Mouse (Mus musculus) embryonic fibroblast, embryonic 13.5 days (primary cell): ENCODE results near the gene Mroh8. TPM values are rescaled to one million over a fixed set of nuclear protein-coding genes. Genes with fewer than 3 reads are reported as not detected.

Experiments used
- H3K27ac ChIP-seq: 2 replicates; pipeline ENCODE4 v1.5.1; 2012; ENCODE audit warnings: low read length, control low read depth, inconsistent platforms; ENCODE audit not compliant: insufficient read depth
- H3K4me1 ChIP-seq: 2 replicates; pipeline ENCODE4 v1.6.1; 2011; ENCODE audit warnings: low read length; ENCODE audit not compliant: control insufficient read depth, insufficient read depth
- H3K4me3 ChIP-seq: 2 replicates; pipeline ENCODE4 v1.5.1; 2011; ENCODE audit warnings: mild to moderate bottlenecking, control low read depth, low read length; ENCODE audit not compliant: insufficient read depth
- CTCF ChIP-seq: IDR thresholded peaks from 2 replicates; pipeline ENCODE4 v1.5.1; 2011; ENCODE audit warnings: mild to moderate bottlenecking, control low read depth, low read length, moderate library complexity, borderline replicate concordance; ENCODE audit not compliant: insufficient read depth
- POLR2A ChIP-seq: IDR thresholded peaks from 2 replicates; pipeline ENCODE4 v1.6.1; 2011; ENCODE audit warnings: low read depth, mild to moderate bottlenecking, control low read depth, low read length, moderate library complexity
- polyA plus RNA-seq: library from polyadenylated mRNA; stranded (reverse); fragments of >200 nt; gene quantifications from 2 replicates; pipeline ENCODE4 v1.2.4, GENCODE M21; 2011; ENCODE audit warnings: low read depth; ENCODE audit not compliant: missing spikeins, insufficient read length

Gene Mroh8
- polyA plus RNA-seq, 1 experiment, result not detected

DNA sequence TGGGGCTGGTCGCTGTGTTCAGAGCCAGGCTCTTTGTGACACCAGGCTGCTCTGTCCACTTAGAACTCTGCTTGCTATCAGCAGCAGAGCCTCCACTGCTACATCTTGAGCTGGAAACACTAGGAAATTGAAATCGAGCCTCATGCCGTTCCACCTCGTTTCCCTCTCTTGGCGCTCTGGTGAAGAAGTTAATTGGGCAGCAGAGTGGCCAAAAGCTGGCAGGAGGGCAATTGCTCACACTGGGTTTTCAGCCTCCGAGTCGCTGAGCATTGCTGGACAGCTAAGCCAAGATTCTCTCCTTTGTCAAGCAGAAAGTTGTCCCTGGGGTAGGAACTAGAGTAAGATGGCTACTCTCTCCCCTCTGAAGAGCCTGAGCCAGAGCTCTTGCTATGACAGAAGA, 35.0 kb upstream of the Mroh8 start:
- Histone ChIP-seq H3K4me1 (no peaks in the 10 kb centered on the region), H3K27ac (no peak overlapping the region), H3K4me3 (no peak overlapping the region)
- TF ChIP-seq CTCF (no peak), POLR2A (no peak)

DNA sequence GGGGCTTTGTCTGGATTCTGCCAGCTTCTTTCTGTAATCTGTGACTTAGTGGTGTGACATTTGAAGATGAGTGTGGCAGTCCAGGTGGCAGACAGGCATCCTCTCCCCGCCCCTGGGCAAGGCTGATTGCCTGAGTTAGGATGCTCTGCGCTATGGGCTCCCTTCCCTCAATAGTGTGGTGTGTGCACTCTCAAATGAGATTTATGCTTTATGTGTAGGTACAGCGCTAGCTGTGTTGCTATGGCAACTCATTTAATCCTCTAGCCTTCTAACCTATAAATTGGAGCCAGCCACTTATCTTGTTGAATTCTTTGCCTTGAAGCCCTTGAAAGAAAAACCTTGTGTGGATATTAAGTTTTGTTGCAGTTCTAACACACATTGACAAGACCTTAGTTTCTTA, 34.4 kb upstream of the Mroh8 start:
- H3K4me1 ChIP-seq, result no peaks in the 10 kb centered on the region
- H3K4me3 ChIP-seq, result no peak overlapping the region
- TF ChIP-seq CTCF (no peak), POLR2A (no peak)
- no peak overlapping the region for H3K27ac ChIP-seq

DNA sequence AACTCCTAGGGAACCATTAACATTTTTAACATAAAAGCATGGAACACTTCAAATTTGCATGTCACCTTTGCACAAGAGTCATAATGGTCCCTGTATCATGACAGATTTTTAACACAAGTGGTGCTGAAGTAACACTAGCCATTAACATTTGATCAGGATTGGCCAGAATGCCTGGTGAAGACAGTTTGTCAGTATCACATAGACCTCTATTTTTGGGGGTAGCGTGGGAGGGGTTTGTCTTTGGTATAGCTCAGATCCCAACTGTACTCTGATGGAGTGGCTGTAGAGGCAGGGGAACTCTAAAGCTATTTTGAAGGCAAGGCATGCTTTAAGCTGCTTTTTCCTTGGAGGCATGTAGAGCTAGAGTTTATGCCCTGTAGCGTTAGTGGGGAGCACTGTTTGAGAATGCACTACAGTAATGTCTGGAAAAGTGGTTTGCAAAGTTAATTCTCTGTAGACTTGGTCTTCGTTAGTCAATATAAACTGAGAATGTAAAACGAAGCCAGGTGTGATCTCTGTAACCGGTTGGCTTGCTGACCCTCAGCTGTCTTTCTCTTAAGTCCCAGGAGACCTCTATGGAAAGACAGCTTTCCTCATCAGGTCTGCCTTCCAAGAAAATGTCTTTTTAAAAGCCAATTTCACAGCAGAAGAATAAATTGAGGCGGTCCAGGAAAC, 31.8 kb upstream of the Mroh8 start:
- no peaks in the 10 kb centered on the region for H3K4me1 ChIP-seq
- H3K27ac ChIP-seq, result no peak overlapping the region
- no peak overlapping the region for H3K4me3 ChIP-seq
- TF ChIP-seq POLR2A (no peak), CTCF (no peak)

DNA sequence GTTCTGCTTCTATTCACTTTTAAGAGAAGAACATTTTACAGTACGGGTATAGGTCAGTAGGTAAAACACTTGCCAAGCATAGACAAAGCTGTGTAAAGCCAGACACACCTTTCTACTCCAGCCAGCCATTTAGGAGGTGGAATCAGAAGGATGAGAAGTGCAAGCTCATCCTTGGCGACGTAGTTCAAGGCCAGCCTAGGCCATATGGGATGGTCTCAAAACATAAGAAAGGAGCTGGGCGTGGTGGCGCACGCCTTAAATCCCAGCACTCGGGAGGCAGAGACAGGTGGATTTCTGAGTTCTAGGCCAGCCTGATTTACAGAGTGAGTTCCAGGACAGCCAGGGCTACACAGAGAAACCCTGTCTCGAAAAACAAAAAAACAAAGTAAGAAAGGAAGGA, 30.3 kb upstream of the Mroh8 start:
- TF ChIP-seq CTCF (no peak), POLR2A (no peak)
- no peak overlapping the region for H3K4me3 ChIP-seq

DNA sequence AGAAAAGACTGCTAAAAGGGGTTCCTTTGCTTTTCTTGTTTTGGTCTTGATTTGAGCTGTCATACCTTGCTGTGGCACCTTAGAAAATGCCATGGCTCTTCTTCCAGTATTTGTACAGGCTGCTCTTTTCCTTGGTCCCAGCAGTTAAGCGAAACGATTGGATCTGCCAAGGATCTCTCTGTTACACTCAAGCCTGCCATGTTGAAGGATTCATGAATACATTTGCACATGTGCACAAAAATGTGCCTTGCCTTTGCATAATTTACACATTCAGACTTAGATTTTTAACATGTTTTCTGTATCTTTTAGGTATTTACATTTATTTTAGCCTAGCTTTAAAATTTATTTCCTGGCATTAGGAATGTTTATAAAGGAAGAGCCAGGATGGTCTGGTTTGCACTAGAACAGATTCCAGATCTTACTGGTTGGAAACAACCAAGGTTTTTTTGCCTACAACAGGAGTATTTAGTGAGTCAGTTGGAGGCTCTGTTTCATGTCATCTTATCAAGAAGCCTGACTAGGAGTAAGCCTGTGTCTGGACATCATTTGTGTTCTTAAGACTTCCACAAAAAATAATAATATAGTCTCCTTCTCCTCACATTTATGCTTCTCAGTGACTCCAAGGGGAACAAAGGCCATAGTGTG, 29.0 kb upstream of the Mroh8 start:
- Histone ChIP-seq H3K27ac (no peak overlapping the region), H3K4me3 (no peak overlapping the region), H3K4me1 (no peaks in the 10 kb centered on the region)
- no peak for TF ChIP-seq CTCF
- TF ChIP-seq POLR2A, result no peak

More for the DNA sequence above, 30.3 kb upstream of the Mroh8 start:
- Histone ChIP-seq H3K4me1 (no peaks in the 10 kb centered on the region), H3K27ac (no peak overlapping the region)

DNA sequence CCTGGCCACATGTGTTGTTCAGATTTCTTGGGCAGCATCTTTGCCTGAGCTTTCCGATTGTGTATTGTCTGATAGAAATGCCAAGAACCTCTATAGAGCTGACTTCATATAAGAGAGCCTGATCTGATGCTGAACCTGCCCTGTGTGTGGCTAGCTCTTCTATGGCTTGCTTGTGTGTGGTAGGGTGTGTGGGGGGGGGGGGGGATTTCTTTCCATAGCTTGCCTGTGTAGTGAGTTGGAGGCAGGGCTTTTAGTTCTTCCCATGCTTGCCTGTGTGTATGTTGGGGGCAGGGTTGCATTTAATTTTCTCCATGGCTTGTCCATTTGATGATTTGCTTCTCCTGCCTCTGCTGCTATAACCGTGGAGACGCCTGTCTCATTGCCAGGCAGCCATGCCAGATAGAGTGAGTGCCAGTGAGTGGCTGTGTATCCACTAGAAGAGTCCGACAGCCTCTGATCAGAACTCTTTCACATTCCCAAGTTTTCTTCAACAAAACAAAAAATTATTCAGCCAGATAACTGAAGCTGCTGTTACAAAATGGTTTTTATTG, 28.4 kb upstream of the Mroh8 start:
- TF ChIP-seq CTCF (no peak), POLR2A (no peak)

DNA sequence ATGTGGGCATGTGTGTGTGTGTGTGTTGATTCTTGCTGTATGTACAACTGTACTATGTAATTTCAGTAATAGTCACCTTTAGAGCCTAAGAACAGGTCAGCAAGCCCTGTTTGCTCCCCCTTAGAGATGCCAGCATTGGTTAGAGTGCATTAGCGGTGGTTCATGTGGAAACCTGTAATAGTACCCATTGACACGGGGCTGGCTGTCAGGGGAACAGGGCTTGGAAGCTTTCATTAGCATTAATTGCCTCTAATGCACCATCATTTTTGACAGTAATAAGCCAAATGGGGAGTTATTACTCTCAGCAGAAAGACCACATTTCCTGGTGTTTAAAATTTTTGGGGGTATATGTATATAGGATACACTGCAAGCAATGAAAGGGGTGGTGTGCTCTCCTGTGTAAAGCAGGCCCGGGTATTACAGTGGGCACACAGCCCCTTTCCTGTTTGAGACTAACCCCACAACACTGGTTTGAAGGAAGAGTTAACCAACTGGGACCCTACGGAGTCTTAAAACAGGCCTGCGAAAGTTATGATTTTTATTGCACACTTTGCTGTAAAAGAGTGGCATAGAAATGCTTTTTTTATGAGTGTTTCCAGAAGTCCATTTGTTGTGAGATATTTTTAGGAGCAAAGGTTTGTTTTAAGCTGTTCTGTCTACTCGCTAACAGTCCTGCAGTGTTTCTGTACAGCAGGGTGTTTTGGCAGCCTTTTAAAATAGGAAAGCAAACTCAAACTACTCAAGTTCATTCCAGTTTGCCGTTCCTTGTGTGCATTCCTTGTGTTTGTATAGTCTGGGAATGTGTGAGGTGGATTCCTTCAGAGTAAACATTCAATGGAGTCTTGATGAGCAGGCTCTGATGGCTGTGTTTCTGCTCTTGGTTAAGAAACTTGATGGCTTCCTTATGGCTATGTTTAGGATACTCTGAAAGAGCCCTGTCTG, 27.0 kb upstream of the Mroh8 start:
- no peak for TF ChIP-seq CTCF
- TF ChIP-seq POLR2A, result no peak
- Histone ChIP-seq H3K4me3 (no peak overlapping the region), H3K4me1 (no peaks in the 10 kb centered on the region), H3K27ac (no peak overlapping the region)

More for the DNA sequence above, 28.4 kb upstream of the Mroh8 start:
- no peaks in the 10 kb centered on the region for H3K4me1 ChIP-seq
- no peak overlapping the region for H3K27ac ChIP-seq
- H3K4me3 ChIP-seq, result no peak overlapping the region

DNA sequence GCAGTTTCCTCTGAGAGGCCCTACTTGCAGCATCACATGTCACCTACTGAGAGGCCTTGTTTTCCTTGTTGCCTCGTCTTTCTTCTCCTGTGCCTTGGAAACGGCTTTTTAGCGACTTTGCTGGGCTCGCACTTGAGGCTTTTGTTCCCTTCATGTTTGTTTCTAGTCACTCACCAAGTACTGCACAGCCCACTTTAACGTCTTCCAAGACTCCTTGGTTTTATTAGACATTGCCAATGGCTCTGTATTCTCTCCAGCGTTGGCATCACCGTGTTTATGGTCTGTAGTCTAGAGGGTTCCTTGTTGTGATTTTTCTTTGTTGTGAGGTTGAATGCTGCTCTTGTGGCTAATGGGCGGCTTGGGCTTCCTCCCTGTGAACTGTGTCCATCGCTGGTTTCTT, 23.7 kb upstream of the Mroh8 start:
- no peaks in the 10 kb centered on the region for H3K4me1 ChIP-seq
- H3K27ac ChIP-seq, result no peak overlapping the region
- H3K4me3 ChIP-seq, result no peak overlapping the region
- TF ChIP-seq POLR2A, result no peak

DNA sequence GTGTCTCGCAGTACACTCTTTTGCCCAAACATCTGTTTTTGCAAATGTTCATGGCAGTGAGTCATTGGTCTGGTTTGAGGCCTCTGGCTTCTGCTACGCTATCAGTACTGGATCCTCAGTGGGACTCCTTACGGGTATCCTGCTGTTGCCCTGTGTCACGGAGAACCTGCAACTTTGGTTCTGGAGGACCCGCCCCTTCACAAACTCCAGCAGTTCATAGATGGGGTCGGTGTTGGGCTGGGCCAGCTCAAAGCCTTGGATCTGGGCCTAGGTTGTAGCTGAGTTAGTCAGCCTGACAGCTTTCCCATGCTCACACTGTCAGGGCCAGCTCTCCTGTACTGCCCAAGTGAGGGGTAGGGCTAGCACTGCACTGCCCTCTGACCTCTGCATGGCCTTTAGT, 20.7 kb upstream of the Mroh8 start:
- no peak overlapping the region for H3K4me3 ChIP-seq
- TF ChIP-seq POLR2A (no peak), CTCF (no peak)
- H3K4me1 ChIP-seq, result no peaks in the 10 kb centered on the region; the same call in 1 of the 2 replicates
- H3K27ac ChIP-seq, result no peak overlapping the region
